Mouse (Mus musculus) WW6 (cell line): ENCODE data around the gene Cd80.
A peak's percentile ranks its signal among the peaks of the same experiment; 100 is the strongest.

Source experiments
- DNase-seq: peaks from one replicate; pipeline ENCODE4 v3.0.0-alpha.2; 2013; ENCODE audit warnings: low read depth, low spot score

Cd80 gene

DNA sequence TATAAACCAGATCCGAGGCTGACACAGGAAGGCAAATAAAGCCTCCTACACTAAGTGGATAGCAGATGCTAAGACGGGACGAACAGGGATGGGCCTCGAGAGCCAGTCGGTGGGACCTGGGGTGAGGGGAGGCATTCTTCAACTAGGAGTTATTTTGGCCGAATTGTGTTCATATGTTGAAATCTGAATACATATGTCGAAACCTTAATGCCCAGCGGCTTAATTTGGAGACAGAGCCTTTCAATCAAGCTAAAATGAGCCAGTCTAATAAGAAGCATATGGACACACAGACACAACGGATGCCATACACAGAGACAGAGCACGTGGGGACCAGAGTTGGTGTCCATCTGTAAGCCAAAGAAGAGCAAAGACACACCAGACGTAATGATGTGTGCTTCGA, 6.9 kb upstream of the Cd80 start:
- no peak for DNase-seq

- DNase-seq: no peak
Measured at GRCm38 (mm10) chr16:38450707-38451106, 4.7 kb upstream of the Cd80 start.

DNA sequence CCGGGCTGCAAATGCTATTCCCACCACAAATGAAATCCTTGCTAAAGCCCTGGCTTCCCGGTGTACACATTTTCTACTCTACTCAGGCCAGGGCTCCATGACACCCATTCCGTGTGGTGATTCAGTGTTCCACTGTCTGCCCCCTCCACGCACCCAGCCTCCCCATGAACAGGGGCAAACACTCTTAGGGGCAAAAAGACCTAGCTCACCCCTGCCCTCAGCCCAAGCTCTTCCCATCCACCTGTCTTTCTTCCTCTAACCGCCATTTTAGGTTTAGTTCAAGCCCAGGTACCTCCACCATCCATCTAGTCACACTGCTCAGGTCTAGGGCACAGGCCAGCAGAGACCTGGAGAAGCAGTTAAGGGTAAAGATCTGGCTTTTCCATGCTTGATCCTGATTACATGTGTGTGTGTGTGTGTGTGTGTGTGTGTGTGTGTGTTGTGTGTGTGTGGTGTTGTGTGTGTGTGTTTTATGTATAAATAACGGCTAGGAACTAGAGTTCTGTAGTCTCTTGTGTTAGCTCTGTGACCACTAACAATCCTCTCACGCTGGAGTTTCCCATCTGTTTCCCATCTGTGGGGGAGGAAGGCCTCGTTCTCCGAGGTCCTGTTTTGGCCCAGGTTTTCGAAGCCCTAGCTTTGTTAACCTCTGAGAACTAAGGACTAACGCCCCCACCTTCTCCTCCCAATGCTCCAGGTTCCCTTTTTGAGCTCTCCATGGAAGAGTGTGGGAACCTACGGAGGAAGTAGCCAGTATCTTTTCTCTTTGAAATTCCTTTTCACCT, 3.7 kb upstream of the Cd80 start:
- no peak for DNase-seq

DNA sequence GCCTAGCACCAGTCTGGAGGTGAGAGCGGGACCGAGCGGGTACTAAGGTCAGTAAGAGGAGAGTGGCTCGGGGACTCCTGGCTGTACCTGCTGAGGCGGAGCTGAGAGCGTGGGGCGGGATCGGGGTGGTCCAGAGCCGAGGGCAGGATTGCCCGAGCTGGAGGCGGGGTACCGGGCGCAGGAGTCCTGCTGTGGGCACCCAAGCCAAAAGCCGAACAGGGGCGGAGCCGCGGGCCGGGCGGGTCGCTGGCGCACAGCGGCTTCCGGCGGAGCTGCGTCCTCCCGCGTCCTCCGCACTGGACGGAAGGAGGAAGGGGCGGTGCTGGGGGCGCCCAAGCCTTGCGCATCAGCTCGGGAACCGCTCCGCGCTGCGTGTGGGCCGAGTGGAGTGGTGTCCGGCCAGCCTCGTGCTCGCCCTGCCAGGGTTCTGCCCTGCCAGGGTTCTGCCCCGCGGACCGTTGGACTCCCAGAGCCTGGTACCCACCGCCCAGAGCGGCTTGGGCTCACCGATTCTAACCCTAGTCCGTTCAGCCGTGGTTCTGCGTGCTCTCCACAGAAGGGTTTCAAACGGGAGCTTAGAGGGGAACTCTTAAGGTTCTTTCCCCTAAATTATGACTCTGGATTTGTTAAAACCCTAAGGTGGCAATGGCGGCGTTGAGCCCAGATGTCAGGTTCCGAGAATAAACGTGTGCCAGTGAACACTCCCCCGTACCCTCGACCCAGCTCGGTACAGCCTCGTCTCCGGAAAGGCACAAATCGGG, 2.7 kb upstream of the Cd80 start, which contains the start of gene Adprh:
Gene Adprh, minus strand, starts transcription at position 262 of the 761 bp plus-strand sequence.
- DNase-seq: no peak

- DNase-seq: no peak
Measured at GRCm38 (mm10) chr16:38453203-38453553, 2.2 kb upstream of the Cd80 start.

DNA sequence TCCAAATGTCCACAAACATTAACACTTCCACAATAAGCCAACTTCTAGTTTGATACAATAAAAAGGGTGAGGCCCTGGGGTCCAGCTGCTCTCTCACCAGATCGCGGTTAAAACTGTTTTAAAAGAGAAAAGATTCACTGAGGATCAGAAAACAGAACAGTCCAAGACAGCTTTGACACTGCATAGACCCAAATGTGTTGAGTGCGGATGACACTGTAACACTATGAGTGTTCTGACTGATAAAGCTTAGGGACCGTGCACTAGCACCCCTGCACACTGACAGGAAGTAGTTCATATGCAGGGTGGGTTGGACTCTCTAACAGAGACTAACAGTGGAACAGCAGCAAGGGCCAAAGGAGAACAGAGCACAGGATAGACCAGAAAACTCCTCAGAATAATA, 1.4 kb upstream of the Cd80 start:
- DNase-seq: no peak

- no peak for DNase-seq
Measured at GRCm38 (mm10) chr16:38454533-38455254, 667 bp upstream of the Cd80 start.

DNA sequence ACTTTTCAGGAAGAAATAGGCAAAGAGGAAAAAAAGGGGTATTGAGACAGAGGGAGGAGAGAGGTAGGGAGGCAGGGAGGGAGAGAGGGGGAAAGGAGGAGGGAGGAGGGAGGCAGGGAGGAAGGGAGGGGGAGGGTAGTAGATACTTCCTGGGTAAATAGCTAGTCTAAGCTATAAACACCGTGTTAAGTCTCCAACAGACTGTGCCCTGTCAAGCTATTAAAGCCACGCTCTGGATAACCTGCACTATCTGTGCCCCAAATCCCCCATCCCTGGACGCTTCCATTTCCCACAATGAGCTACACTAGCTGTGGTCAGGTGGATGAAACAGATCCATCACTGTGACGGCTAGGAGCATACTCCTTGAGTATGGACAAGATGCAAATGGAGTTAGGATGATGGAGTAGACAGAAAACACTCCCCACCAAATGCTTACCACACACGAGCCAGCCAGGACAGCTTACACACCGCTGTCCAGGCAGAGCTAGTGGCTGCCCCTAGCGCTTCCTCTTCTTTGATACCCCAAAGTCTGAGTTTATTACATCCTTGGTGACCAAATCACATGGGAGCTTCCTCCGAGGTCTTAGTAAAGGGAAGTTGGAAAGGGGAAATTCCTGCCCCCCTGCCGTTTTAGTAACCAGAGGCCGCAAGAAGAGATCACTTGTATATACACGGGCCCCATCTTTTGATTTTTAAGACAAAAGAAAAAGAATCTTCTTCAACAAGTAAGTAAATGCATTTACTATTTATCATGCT, 1.6 kb downstream of the Cd80 start:
- DNase-seq: no peak

- DNase-seq: no peak
Measured at GRCm38 (mm10) chr16:38458600-38459280, 3.4 kb downstream of the Cd80 start.

DNA sequence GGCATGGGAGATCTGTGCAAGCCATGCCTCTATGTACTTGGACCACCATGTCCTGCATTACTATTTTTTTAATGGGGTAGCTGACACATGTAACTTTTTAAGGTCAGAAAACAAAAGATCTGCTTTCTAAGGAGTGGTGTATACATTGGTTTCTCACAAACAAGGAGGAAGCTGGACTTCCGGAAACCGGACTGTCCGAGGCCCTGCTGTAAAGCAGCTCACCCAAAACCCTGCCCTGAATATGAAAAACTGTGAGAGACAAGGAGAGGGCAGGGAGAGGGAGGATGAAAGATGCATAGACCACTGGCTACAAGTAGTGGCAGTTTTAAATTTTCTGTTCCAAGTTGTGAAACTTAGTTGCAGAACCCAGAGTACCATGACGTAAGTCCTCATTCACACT, 4.6 kb downstream of the Cd80 start:
- no peak for DNase-seq

DNA sequence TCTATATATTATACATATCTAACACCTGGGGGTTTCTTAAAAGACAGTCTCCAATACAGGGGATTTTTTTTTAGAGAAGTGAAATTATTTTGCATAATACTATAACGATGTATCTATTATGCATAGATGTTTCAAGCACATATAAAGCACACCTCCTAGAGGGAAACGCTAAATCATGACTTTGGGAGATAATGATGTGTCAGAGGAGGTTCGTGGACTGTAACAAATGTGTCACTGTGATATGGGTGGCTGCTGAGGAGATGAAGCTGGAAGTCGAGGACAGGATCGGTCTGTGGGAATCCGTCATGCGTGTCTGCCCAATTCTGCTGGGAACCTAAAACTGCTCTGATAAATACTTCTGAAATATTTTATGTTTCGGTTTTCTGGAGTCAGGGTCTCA, 6.4 kb downstream of the Cd80 start:
- no peak for DNase-seq

DNA sequence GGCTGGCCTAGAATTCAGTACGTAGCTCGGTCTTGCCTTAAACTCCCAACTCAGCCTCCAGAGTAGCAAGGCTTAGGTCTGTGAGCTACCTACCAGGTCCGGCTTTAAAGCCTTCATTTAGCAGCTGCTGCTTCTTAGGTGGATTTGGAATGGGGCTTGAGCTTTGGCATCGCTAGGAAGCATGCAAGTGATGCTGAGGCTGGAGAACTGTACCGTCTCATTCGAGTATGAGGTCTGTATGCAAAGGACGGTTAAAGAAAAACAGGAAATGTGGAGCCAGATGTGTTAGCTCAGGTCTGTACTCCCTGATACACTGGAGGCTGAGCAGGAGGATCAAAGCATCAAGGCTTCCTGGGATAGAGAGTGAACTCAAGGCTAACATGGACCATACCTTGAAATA, 6.8 kb downstream of the Cd80 start:
- no peak for DNase-seq

- DNase-seq: no peak
Measured at GRCm38 (mm10) chr16:38463305-38463704, 7.9 kb downstream of the Cd80 start.

DNA sequence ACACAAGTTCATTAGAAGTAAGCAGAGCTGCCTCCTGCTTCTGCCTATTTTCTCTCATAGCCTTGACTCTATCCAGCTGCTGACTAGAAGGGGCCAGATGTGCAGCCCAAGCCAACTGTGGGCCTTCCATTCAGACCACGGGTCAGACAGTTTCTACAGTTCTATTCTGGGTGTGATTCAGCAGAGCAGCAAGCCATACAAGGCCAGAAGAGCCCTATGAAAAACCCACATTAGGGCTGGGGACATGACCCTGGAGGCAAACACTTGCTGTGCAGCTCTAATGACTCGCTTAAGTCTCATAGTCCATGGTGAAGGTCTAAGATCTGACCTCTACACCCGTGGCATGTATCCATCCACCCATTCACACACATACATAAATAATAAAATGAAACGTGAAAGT, 10.7 kb downstream of the Cd80 start:
- DNase-seq: no peak

- DNase-seq: no peak
Measured at GRCm38 (mm10) chr16:38467091-38467916, 11.9 kb downstream of the Cd80 start.

DNA sequence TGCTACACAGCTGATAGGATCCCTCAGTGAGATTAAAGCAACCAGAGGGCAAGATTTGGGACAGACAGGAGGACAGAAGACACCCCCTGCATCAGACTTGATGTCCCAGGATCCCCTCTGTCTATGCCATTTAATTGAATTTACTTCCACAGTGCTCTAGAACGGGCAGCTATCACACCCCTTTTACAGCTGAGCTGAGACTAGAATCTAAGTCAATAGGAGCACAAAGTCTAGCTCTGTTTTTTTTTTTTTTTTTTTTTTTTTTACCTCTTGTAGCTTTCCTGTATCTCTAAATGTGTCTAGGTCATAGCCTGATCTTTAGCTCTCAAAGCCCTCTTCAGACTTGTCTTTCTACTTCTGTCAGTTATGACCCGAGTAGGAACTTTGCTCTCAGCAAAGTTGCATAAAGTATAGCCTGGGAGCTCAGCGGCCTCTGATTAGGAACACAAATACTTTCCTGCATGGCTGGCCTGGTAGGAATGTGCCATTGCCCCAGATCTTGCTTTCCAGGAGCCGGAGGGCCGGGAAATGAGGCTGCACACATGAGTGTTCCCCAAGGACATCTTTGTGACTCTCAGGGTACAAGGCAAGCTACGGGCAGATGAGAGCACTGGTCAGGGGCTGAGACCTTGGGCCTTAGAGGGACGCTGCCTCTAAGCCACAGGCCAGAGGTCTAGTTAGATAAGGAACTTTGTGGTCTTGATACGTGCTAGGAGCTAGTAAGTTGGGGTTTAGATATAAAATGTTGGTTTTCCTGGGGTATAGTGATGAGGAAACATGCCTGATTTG, 12.8 kb downstream of the Cd80 start:
- no peak for DNase-seq

GRCm38 (mm10) chr16:38468706-38469018, 13.3 kb downstream of the Cd80 start:
- DNase-seq: no peak

DNA sequence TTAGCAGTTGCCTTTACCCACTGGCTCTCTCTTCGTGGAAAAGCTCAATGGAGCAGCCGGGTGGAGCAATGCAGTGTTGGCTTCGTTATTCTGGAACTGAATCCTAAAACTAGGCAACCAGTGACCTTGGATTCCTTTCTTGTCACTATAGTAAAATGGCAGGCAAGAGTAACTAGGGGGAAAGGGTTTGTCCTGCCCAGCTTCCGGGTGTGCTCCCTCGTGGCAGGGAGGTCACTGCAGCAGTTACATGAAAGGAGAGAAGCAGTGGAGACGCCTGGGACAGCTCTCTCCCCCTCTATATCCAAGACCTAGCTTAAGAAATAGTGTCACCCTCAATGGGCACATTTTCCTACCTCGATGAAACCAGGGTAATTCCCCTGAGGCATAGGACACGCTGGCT, 14.1 kb downstream of the Cd80 start:
- DNase-seq: no peak

DNA sequence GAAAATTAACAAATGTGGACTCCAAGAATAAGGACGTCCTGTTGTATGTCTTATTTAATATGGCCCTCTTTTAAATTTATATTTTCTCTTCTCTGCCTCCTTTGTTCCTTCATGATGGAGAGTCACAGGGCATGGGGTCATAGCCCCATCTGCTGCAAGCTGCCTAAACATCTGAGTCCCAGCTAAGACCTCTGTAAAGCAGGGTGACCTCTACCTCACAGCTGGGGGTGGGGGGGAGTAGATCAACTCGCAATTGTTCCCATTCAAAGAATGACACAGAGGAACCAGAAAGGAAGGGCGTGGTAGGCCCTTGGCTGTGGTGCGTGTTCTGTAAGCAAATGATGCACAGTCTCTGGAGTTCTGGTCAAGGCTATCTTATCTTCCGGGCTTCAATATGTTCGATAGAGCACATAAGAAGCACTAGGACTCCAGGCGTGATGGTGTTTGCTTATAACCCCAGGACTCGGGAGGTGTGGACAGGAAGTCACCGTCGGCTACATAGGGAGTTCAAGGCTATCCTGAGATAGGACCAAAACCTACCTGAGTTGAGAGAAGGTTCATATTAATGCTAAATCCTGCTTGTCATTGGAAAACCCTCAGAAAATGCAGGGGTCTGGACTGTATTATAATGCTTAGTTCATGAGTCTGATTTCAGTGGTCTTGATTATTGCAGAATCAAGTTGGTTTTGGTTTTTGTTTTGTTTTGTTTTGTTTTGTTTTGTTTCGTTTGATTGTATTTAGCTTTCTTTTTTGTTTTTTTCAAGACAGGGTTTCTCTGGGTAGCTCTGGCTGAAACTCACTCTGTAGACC, 16.5 kb downstream of the Cd80 start:
- DNase-seq: peak; percentile 48
